Mouse (Mus musculus): Measurements from ENCODE around the gene Slc16a2. TPM values are rescaled to one million over a fixed set of nuclear protein-coding genes. Genes with fewer than 3 reads are reported as not detected.

The Slc16a2 gene
- polyA plus RNA-seq, 3 experiments from 2014 or later: 0.21 to 0.70 TPM; not detected in 1

Other genes starting within 250 kb of the Slc16a2 start
- gene Zcchc13, start 191.4 kb downstream of the Slc16a2 start, polyA plus RNA-seq (2017; shearing (Covaris generic)): not detected
- 10 to 100 TPM; 29.2 to 33.3 (median 30.4) TPM for gene Rlim, start 159.3 kb upstream of the Slc16a2 start, polyA plus RNA-seq (2017; shearing (Covaris generic))

All from inflammation-experienced regulatory T-cells, adult 6 months (primary cell).